Mouse (Mus musculus): ENCODE measurements around the gene Sltm.
"Not testable (repeated sequence)": the region's sequence is repeated elsewhere in the genome, so short reads cannot be mapped to it uniquely, and the experiment has no call there.

The Sltm gene

GRCm38 (mm10) chr9:70552233-70552632, 9.7 kb downstream of the Sltm start:
- DNase-seq (ENCODE audit: low read depth), result not testable (repeated sequence)

DNA sequence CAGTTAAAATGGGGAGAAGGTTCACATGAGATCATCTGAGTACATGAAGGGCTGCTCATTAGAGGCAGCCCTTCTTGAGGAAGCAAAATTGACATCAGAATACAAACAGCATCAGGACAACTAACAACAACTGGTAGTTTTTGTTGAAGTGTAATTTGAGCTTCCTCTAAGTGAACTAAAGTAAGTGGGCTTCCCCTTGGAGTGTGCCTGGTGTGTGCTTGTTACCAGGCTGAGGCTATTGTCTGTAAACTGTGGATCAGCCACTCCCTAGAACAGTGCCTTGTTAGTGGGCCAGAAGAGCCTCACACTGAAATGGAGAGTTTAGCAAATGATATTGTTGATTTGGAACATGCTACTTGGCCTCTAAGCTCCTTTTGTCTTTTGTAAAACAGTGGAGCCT, 12.9 kb downstream of the Sltm start:
- no peak for DNase-seq (ENCODE audit: low read depth)

DNA sequence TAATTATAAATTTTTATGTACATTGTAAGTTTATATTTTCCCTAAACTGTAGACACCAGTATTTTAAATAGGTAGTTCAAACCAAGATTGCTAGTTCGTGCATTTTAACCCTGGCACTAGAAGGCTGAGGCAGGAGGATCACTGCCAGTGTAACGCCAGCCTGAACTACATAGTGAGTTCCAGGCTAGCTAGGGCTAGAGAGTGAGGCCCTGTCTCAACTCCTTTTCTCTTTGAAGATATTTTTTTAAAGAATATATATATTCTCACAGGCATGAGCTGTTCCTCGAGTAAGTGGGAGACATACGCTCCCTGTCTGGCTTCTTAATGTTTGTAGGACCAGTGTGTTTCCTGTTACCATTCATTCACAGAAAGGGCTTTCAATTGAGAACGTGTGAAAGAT, 14.2 kb downstream of the Sltm start:
- DNase-seq (ENCODE audit: low read depth), result no peak

- DNase-seq (ENCODE audit: low read depth), result no peak
Observed at GRCm38 (mm10) chr9:70562825-70563224, 20.3 kb downstream of the Sltm start.

- DNase-seq (ENCODE audit: low read depth), result no peak
Observed at GRCm38 (mm10) chr9:70567651-70568050, 25.1 kb downstream of the Sltm start.

DNA sequence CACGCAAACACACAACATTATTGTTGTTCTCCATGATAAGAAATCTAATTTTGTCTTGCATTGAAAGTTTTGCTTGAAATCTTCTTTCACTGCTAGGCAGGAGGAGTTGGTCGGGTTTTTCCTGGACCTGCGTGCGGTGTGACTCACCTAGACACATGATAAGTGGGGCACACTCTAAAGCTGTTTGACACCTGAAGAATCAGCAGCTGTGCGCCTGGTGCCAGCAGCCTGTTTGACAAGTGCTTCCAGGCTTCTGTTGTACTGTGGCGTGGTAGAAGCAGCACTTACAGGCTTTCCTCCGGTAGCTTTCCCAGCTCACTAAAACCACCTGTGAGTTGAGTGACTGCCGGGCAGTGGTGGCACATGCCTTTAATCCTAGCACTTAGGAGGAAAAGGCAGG, 27.8 kb downstream of the Sltm start:
- DNase-seq (ENCODE audit: low read depth), result no peak

- DNase-seq (ENCODE audit: low read depth), result no peak
Observed at GRCm38 (mm10) chr9:70578123-70578522, 35.6 kb downstream of the Sltm start.

- DNase-seq (ENCODE audit: low read depth), result peak; percentile 49
Observed at GRCm38 (mm10) chr9:70580956-70581355, 38.4 kb downstream of the Sltm start.

GRCm38 (mm10) chr9:70584641-70585040, 42.1 kb downstream of the Sltm start:
- DNase-seq (ENCODE audit: low read depth), result no peak

- peak; percentile 73 for DNase-seq (ENCODE audit: low read depth)
Observed at GRCm38 (mm10) chr9:70585172-70585571, 42.6 kb downstream of the Sltm start.

DNA sequence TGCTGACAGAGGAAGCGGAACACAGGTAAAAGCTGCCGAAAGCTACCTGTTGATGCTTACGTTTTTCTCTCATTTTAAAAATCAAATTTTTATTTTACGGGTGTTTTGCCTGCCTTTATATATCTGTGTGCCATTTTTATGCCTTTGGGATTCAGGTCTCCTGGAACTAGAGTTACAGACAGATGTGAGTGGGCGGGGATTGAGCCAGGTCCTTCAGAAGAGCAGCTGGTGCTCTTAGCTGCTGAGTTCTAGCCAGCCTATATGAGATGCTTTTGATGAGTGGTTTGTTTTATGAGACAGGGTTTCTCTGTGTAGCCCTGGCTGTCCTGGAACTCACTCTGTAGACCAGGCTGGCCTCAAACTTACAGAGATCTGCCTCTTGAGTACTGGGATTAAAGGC, 44.6 kb downstream of the Sltm start:
- no peak for DNase-seq (ENCODE audit: low read depth)

DNA sequence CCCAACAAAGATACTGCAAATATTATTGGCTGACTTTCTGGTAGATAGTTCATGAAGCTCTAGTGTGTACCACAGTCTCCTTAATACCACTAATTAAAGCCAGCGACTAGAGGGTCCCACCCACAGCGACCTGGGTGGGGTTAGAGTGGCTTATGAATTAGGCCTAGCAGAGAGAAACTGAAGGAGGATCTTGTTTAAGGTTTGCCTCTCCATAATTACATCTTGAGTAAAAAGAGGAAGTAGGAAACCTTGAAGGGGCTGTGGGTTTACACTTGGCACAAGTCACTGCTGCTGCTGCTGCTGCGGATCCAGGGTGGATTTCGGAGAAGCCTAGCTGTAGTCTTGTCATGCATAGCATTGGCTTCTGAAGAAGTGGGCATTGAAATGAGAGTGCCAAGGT, 48.2 kb downstream of the Sltm start:
- peak; percentile 85 for DNase-seq (ENCODE audit: low read depth)

DNA sequence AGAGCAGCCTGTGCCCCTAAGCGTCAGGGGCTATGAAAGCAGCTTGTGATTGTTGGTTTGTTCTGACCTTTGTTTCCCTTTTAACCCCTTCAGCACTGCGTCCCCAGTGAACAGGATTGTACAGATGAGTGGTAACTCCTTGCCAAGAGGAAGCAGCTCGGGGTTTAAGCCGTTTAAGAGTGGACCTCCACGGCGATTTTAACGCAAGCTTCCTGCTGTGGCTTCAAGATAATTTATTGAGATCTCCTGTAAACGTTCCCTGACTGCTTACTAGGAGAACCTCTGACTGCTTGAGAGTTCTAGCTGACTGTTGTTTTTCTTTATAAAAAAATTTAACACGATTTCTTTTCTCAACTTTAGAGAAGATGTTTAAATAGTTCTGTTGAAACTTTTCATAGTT, 48.9 kb downstream of the Sltm start:
- peak; percentile 65 for DNase-seq (ENCODE audit: low read depth)

GRCm38 (mm10) chr9:70598271-70598670, 55.7 kb downstream of the Sltm start:
- DNase-seq (ENCODE audit: low read depth), result no peak

- peak; percentile 36 for DNase-seq (ENCODE audit: low read depth)
Observed at GRCm38 (mm10) chr9:70602186-70602845, 59.8 kb downstream of the Sltm start.

DNA sequence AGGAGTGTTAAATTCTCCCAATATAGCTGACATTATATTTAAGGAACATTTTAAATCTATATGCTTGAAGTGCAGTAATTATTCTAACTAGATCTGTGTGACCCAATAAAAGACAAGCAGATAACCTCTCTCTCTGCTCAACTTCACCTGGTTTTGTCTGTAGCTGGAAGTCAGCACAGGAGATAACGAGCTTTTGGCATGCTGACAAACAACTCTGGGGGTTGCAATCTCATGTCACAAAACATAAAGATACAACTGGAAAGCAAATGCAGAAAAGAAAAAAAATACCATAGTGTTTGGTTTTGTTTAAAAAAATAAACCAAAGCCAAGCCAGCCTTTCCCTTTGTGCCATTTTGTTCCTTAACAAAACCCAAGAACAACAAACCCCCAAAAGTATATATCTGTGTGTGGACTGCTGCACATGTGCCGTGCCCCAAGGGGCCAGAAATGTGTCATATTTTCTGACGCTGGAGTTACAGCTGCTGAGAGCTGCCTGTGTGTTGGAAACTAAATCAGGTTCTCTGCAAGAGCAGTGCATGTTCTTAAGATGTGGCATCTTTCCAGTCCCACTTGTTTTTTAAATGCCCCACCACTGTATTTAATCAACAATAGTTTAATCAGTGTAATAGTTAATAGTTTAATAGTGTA, 68.6 kb downstream of the Sltm start:
- DNase-seq (ENCODE audit: low read depth), result no peak

DNA sequence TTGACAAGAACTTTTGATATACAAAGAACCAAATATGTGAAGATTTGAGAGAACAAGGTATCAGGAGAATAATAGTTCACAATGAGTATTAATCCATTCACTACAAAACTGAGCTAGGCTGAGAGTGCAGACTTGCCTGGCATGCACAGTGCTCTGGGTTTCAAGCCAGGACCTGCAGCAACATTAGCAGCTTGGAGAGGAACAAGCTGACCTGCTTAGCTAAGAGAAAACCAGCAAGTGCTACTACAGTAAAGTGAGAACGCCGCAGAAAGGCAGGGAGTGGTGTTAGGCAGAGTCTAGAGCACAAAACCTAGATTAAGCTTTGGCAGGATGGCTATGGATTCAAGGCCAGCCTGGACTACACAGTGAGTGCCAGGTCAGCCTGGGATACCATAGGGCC, 87.2 kb downstream of the Sltm start:
- no peak for DNase-seq (ENCODE audit: low read depth)

DNA sequence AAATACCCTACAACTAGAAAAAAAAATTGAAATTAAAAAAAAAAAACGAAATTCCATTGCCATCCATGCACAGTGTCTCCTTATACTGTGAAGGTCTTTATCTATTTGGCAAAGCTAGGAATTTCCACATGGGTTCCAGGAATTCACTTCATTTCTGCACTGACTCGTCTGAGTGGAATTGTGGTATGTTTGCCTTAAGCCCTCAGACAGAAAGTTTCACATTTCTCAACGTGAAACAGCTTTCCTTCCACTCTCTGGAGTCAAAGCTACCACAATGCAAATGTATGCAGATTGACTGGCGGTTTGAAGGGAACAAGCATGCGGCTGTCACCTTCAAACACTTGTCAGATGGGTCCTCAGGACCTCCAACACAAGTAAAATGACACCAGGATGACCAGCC, 89.1 kb downstream of the Sltm start:
- DNase-seq (ENCODE audit: low read depth), result no peak

DNA sequence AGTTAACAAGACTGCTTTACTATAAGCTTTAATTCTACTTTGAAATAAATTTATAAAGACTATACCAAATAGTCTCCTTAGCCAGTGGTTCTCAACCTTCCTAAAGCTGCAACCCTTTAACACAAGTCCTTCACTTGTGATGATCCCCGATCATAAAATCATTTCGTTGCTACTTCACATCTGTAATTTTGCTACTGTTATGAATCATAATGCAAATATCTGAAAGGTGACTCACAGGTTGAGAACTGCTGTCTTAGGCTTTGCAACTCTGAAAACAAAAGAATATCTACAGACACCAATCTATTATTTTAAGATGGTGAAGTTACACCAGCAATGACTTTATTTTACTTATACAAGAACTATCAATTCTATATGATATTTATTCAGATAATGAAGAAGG, 94.2 kb downstream of the Sltm start:
- DNase-seq (ENCODE audit: low read depth), result no peak
